Mouse (Mus musculus) olfactory bulb, adult 2 months (tissue): ENCODE measurements around the gene Arf1.

Experiments
- CTCF ChIP-seq: fragments of 200-500 bp; IDR thresholded peaks from 2 replicates; pipeline ENCODE4 v1.5.1; 2012; ENCODE audit warnings: low read depth, mild to moderate bottlenecking, low read length, moderate library complexity; ENCODE audit not compliant: insufficient read depth
- POLR2A ChIP-seq: fragments of 200-500 bp; IDR thresholded peaks from 2 replicates; pipeline ENCODE4 v1.6.1; 2012; ENCODE audit warnings: mild to moderate bottlenecking, low read depth, low read length, moderate library complexity; ENCODE audit not compliant: insufficient read depth

DNA sequence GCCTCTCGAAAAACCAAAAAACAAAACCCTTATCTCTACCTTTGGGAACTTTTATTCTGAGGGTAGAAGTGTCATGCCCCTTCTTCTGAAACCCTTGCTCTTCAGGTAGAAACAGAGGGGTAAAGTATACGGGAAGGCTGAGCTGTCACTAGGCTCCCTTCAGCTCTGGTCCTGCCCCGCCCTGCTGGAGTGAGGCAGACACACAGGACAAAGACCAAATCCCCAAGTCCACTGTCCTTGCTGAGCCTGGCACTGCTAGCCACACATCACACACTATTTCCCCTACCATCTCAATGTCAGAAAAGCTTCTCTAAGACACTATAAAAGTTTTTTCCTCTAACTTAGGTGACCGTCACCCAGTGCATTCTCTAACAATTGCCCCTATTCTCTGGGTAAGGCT lies 5.8 kb downstream of the Arf1 start:
- no peak for TF ChIP-seq POLR2A
- TF ChIP-seq CTCF, result no peak
